Mouse (Mus musculus) myocyte (in vitro differentiated cells): Measurements from ENCODE around the gene Zfp146.

Experiments
- E2F4 ChIP-seq: IDR thresholded peaks from one replicate; pipeline ENCODE4 v1.6.1; 2011; ENCODE audit warnings: mild to moderate bottlenecking, control low read depth, moderate library complexity; ENCODE audit not compliant: insufficient read depth
- MAX ChIP-seq: IDR thresholded peaks from one replicate; pipeline ENCODE4 v1.6.1; 2011; ENCODE audit warnings: low read depth, mild to moderate bottlenecking, control low read depth
- POLR2A ChIP-seq: IDR thresholded peaks from one replicate; pipeline ENCODE4 v1.6.1; 2011; ENCODE audit warnings: low read depth, mild to moderate bottlenecking, control low read depth, moderate library complexity; ENCODE audit not compliant: insufficient read length
- POLR2AphosphoS2 ChIP-seq: IDR thresholded peaks from one replicate; pipeline ENCODE4 v1.6.1; 2011; ENCODE audit warnings: low read depth, control low read depth; ENCODE audit not compliant: insufficient read length
- USF1 ChIP-seq: IDR thresholded peaks from one replicate; pipeline ENCODE4 v1.6.1; 2011; ENCODE audit warnings: low read depth, mild to moderate bottlenecking, control low read depth, moderate library complexity

- TF ChIP-seq E2F4 (no peak), POLR2A (no peak), POLR2AphosphoS2 (no peak), USF1 (no peak), MAX (no peak)
These were observed 46.3 kb upstream of the Zfp146 start for GRCm38 (mm10) chr7:30215875-30216274.
